Mouse (Mus musculus): ENCODE results near the gene Gm5938. TPM values are rescaled to one million over a fixed set of nuclear protein-coding genes. Genes with fewer than 3 reads are reported as not detected.

Gm5938 gene
- polyA plus RNA-seq (2015; fragmentation: Nextera tagmentation; extraction: Ambion mirVana), result not detected in 2 replicates

- no peak within 1 kb of the TSS for H3K4me2 ChIP-seq
- no peak within 1 kb of the TSS for H3K4me3 ChIP-seq (replicated peaks)
- H3K9ac ChIP-seq, result no peak within 1 kb of the TSS
- H3K9me3 ChIP-seq, result no peaks in the 10 kb centered on the region
- no peak for ATAC-seq (ENCODE audit: insufficient read depth, low FRiP score, low read depth)
- no peaks in the 10 kb centered on the region for H3K4me1 ChIP-seq
- H3K27me3 ChIP-seq (replicated peaks), result no peaks in the 10 kb centered on the region
- WGBS, result 71% methylated on average over 1 of the region's 1 CpGs
- H3K36me3 ChIP-seq, result no peaks in the 10 kb centered on the region
- no peak within 1 kb of the TSS for H3K27ac ChIP-seq
Measured at GRCm38 (mm10) chrX:78125167-78125566, at the start of gene Gm5938. Gene Gm5938, plus strand, starts transcription at chrX:78125467.

GRCm38 (mm10) chrX:78091274-78091673, 34.0 kb upstream of the Gm5938 start, which contains the start of gene Obp1a:
Gene Obp1a, minus strand, starts transcription at chrX:78091374.
- Histone ChIP-seq H3K9ac (no peak within 1 kb of the TSS), H3K27ac (no peak within 1 kb of the TSS), H3K36me3 (no peaks in the 10 kb centered on the region), H3K4me3 (replicated peaks) (no peak within 1 kb of the TSS), H3K9me3 (no peaks in the 10 kb centered on the region), H3K4me2 (no peak within 1 kb of the TSS), H3K27me3 (replicated peaks) (no peaks in the 10 kb centered on the region), H3K4me1 (no peaks in the 10 kb centered on the region)
- no peak for ATAC-seq (ENCODE audit: insufficient read depth, low FRiP score, low read depth)

Other genes with a start within 250 kb of the Gm5938 start
- not detected in 2 replicates for gene 5430402E10Rik, start 200.4 kb upstream of the Gm5938 start, polyA plus RNA-seq (2015; fragmentation: Nextera tagmentation; extraction: Ambion mirVana)
- gene Obp1a, start 34.1 kb upstream of the Gm5938 start, polyA plus RNA-seq (2015; fragmentation: Nextera tagmentation; extraction: Ambion mirVana), result not detected in 2 replicates
- gene Obp1b, start 61.3 kb downstream of the Gm5938 start, polyA plus RNA-seq (2015; fragmentation: Nextera tagmentation; extraction: Ambion mirVana), result not detected in 2 replicates
- not detected in 2 replicates for gene Gm14743, start 120.5 kb downstream of the Gm5938 start, polyA plus RNA-seq (2015; fragmentation: Nextera tagmentation; extraction: Ambion mirVana)
- gene 4930480E11Rik, start 244.2 kb downstream of the Gm5938 start, polyA plus RNA-seq (2015; fragmentation: Nextera tagmentation; extraction: Ambion mirVana), result not detected in 2 replicates

Data from stomach, embryonic 15.5 days (tissue).